Mouse (Mus musculus) stomach, embryonic 14.5 days (tissue): ENCODE data around the gene Trappc2l. TPM values are rescaled to one million over a fixed set of nuclear protein-coding genes. Genes with fewer than 3 reads are reported as not detected.

ENCODE experiments used
- ATAC-seq: fragments of 200-750 bp; cut with Nextera tagmentation; 2 replicates; pipeline ENCODE4 v1.8.0; 2017; ENCODE audit warnings: low read depth, moderate TSS enrichment; ENCODE audit not compliant: insufficient number of reproducible peaks, insufficient read depth, low FRiP score
- H3K27ac ChIP-seq: fragments of 300-500 bp; sonication (generic); 2 replicates; pipeline ENCODE4 v1.5.1; 2014; ENCODE audit warnings: mild to moderate bottlenecking, low read length, moderate library complexity, mixed read lengths
- H3K27me3 ChIP-seq: fragments of 300-500 bp; sonication (generic); 2 replicates; pipeline ENCODE4 v1.6.1; 2014; ENCODE audit warnings: low read length, control low read depth, mixed read lengths; ENCODE audit not compliant: control insufficient read depth, insufficient read depth
- H3K36me3 ChIP-seq: fragments of 300-500 bp; sonication (generic); 2 replicates; pipeline ENCODE4 v1.6.1; 2014; ENCODE audit warnings: mild to moderate bottlenecking, control low read depth, low read length, moderate library complexity, mixed read lengths; ENCODE audit not compliant: control insufficient read depth, insufficient read depth
- H3K4me1 ChIP-seq: fragments of 300-500 bp; sonication (generic); 2 replicates; pipeline ENCODE4 v1.6.1; 2014; ENCODE audit warnings: low read length, control low read depth, mixed read lengths; ENCODE audit not compliant: control insufficient read depth, insufficient read depth
- H3K4me2 ChIP-seq: fragments of 300-500 bp; sonication (generic); replicated peaks from 2 replicates; pipeline ENCODE4 v1.6.1; 2014; ENCODE audit warnings: low read depth, low read length, control low read depth
- H3K4me3 ChIP-seq: fragments of 300-500 bp; sonication (generic); 2 replicates; pipeline ENCODE4 v1.5.1; 2014; ENCODE audit warnings: low read depth, low read length, control low read depth
- H3K9ac ChIP-seq: fragments of 300-500 bp; sonication (generic); replicated peaks from 2 replicates; pipeline ENCODE4 v1.6.1; 2014; ENCODE audit warnings: low read depth, mild to moderate bottlenecking, control low read depth, low read length, moderate library complexity, mixed read lengths
- H3K9me3 ChIP-seq: fragments of 300-500 bp; sonication (generic); 2 replicates; pipeline ENCODE4 v1.6.1; 2016; ENCODE audit warnings: low read depth, low read length, control low read depth; ENCODE audit not compliant: control insufficient read depth
- whole genome bisulfite sequencing: fragments of 180-500 bp; shearing (Covaris S2); extraction: QIAGEN DNeasy Blood & Tissue Kit; methylation state at CpG from one replicate; pipeline ENCODE4 v1.1.7; 2014; 5-methylcytosine and 5-hydroxymethylcytosine counted together
- polyA plus RNA-seq: library from polyadenylated mRNA; unstranded; fragments of >200 nt; fragmentation: Nextera tagmentation; extraction: Ambion mirVana; gene quantifications from 2 replicates; pipeline ENCODE4 v1.2.1, GENCODE M21; 2014

Trappc2l gene
- polyA plus RNA-seq, 1 experiment from 2014 or later: 66.9 TPM

GRCm38 (mm10) chr8:122575735-122576647, 35.4 kb upstream of the Trappc2l start:
- ATAC-seq: no peak
- WGBS: 13% methylated on average over 21 of the region's 21 CpGs

DNA sequence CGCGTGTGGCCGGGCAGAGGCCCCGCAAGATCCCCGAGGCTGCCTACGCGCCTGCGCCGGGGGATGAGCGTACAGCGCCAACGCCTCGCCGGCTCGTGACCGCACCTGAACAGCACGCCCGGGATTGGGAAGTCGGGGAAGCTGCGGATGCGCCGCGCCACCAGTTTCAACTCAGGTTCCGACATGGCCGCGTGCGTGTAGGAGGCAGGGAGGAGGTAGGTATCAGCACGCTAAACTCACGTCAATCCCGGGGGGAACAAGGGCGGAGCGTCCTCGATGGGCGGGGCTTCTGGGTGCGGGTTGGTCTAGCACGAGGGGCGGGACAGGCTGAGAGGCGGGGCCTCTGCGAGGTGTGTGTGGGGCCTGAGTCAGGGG, 34.8 kb upstream of the Trappc2l start, which contains the start of gene Aprt:
Gene Aprt, minus strand, starts transcription at position 262 of the 375 bp plus-strand sequence.
- Histone ChIP-seq H3K27me3 (no peaks in the 10 kb centered on the region), H3K9ac (peak within 1 kb of the TSS; percentile 83), H3K36me3 (peaks cover 20% of the 10 kb centered on the region), H3K4me3 (peak within 1 kb of the TSS; percentile 74), H3K4me2 (peak within 1 kb of the TSS; percentile 88), H3K4me1 (peaks cover 36% of the 10 kb centered on the region), H3K27ac (peak within 1 kb of the TSS; percentile 77), H3K9me3 (no peaks in the 10 kb centered on the region)
- ATAC-seq: peak; percentile 89
- under 1% methylated on average over 39 of the region's 39 CpGs for WGBS

More at GRCm38 (mm10) chr8:122575735-122576647, 35.4 kb upstream of the Trappc2l start:
- Histone ChIP-seq H3K27ac (peak overlapping the region; percentile 77), H3K4me2 (peak overlapping the region; percentile 88), H3K9me3 (no peaks in the 10 kb centered on the region), H3K27me3 (no peaks in the 10 kb centered on the region), H3K4me3 (peak overlapping the region; percentile 74), H3K9ac (peak overlapping the region; percentile 83), H3K4me1 (peaks cover 33% of the 10 kb centered on the region), H3K36me3 (peaks cover 26% of the 10 kb centered on the region)

GRCm38 (mm10) chr8:122577116-122577515, 34.3 kb upstream of the Trappc2l start:
- ATAC-seq: peak; percentile 14; the same call in 1 of the 2 replicates
- H3K27me3 ChIP-seq: no peaks in the 10 kb centered on the region
- H3K4me1 ChIP-seq: peaks cover 36% of the 10 kb centered on the region
- H3K9ac ChIP-seq: no peak overlapping the region; the same call in 1 of the 2 replicates
- H3K36me3 ChIP-seq: peaks cover 15% of the 10 kb centered on the region
- H3K27ac ChIP-seq: peak overlapping the region; percentile 74; the same call in 1 of the 2 replicates
- WGBS: 17% methylated on average over 10 of the region's 10 CpGs
- peak overlapping the region; percentile 74 for H3K4me3 ChIP-seq
- H3K4me2 ChIP-seq: peak overlapping the region; percentile 88
- H3K9me3 ChIP-seq: no peaks in the 10 kb centered on the region

GRCm38 (mm10) chr8:122579196-122579595, 32.2 kb upstream of the Trappc2l start:
- no peaks in the 10 kb centered on the region for H3K27me3 ChIP-seq
- peaks cover 5% of the 10 kb centered on the region; the same call in 1 of the 2 replicates for H3K36me3 ChIP-seq
- no peaks in the 10 kb centered on the region for H3K9me3 ChIP-seq
- H3K4me3 ChIP-seq: no peak overlapping the region
- WGBS: 27% methylated on average over 7 of the region's 7 CpGs
- peaks cover 36% of the 10 kb centered on the region for H3K4me1 ChIP-seq
- no peak; the same call in 1 of the 2 replicates for ATAC-seq
- no peak overlapping the region for H3K27ac ChIP-seq
- H3K4me2 ChIP-seq: no peak overlapping the region
- H3K9ac ChIP-seq: no peak overlapping the region

- Histone ChIP-seq H3K9me3 (no peaks in the 10 kb centered on the region), H3K27ac (no peak overlapping the region), H3K4me3 (no peak overlapping the region), H3K9ac (no peak overlapping the region), H3K4me1 (peaks cover 22% of the 10 kb centered on the region), H3K36me3 (no peaks in the 10 kb centered on the region), H3K27me3 (no peaks in the 10 kb centered on the region), H3K4me2 (no peak overlapping the region)
- ATAC-seq: no peak
- WGBS: 23% methylated on average over 13 of the region's 15 CpGs
Measured at GRCm38 (mm10) chr8:122580926-122581325, 30.5 kb upstream of the Trappc2l start.

GRCm38 (mm10) chr8:122584981-122585380, 26.5 kb upstream of the Trappc2l start:
- Histone ChIP-seq H3K27ac (no peak overlapping the region), H3K27me3 (no peaks in the 10 kb centered on the region), H3K36me3 (no peaks in the 10 kb centered on the region), H3K4me1 (peaks cover 4% of the 10 kb centered on the region; the same call in 1 of the 2 replicates), H3K4me3 (no peak overlapping the region), H3K9me3 (no peaks in the 10 kb centered on the region), H3K9ac (no peak overlapping the region), H3K4me2 (no peak overlapping the region)
- no peak for ATAC-seq
- WGBS: 83% methylated on average over 9 of the region's 9 CpGs

DNA sequence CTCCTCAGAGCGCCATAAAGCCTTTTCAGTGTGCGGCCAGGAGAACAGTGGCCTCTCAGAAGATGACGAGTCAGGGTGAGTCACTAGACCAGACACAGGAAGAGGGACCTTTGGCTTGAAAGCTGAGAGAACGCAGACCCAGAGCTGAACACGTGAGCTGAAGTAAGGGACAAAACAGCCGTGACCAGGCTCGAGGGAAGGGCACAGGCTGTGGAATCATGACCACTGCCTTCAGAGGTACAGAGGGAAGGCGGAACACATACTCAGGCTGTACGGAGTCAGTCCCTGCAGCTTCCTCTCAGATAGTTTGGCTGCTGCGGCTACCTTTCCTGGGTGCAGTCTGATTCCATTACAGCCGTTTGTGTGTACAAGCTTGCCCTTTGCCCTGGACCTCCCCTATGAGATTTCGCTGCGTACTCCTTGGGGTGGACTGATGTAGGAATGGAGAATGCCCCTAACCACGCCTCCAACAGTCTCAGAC, 26.0 kb upstream of the Trappc2l start:
- 40% methylated on average over 14 of the region's 14 CpGs for WGBS
- Histone ChIP-seq H3K4me2 (no peak overlapping the region), H3K9me3 (no peaks in the 10 kb centered on the region), H3K4me3 (no peak overlapping the region), H3K27ac (no peak overlapping the region), H3K36me3 (no peaks in the 10 kb centered on the region), H3K9ac (no peak overlapping the region), H3K4me1 (peaks cover 4% of the 10 kb centered on the region; the same call in 1 of the 2 replicates), H3K27me3 (no peaks in the 10 kb centered on the region)
- no peak for ATAC-seq

DNA sequence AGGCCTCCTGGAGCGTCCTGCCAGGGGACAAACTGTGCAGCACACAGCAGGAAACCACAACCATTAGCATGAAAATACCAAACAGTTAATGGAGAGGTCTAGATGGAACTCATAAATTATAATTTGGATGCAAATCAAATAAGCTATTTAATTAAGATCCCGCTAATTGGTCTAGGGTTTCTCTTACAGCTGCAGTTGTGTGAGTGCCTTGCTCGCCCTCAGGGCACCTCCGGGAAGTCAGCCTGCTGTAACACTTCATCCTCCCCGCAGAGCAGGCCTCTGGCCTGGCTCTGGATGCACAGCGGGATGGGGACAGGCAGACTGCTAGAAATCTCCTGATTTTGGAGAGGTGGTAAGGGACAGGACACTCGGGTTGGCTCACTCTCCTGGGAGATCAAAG, 25.3 kb upstream of the Trappc2l start:
- no peak for ATAC-seq
- Histone ChIP-seq H3K4me2 (no peak overlapping the region), H3K27me3 (no peaks in the 10 kb centered on the region), H3K36me3 (no peaks in the 10 kb centered on the region), H3K4me1 (peaks cover 1% of the 10 kb centered on the region; the same call in 1 of the 2 replicates), H3K4me3 (no peak overlapping the region), H3K9me3 (no peaks in the 10 kb centered on the region), H3K9ac (no peak overlapping the region), H3K27ac (no peak overlapping the region)
- WGBS: 76% methylated on average over 7 of the region's 7 CpGs
